Mouse (Mus musculus) hindbrain, embryonic 10.5 days (tissue): ENCODE data around the gene Gtdc1. TPM values are rescaled to one million over a fixed set of nuclear protein-coding genes. Genes with fewer than 3 reads are reported as not detected.

Experiments
- DNase-seq: peaks from one replicate; pipeline ENCODE4 v3.0.0-alpha.2; 2017; ENCODE audit warnings: low spot score
- H3K27ac ChIP-seq: fragments of 300-500 bp; sonication (generic); 2 replicates; pipeline ENCODE4 v1.5.1; 2016; ENCODE audit warnings: mild to moderate bottlenecking, moderate library complexity
- H3K27me3 ChIP-seq: fragments of 300-500 bp; sonication (generic); 2 replicates; pipeline ENCODE4 v1.6.1; 2016; ENCODE audit warnings: mild to moderate bottlenecking; ENCODE audit not compliant: poor library complexity, insufficient read depth, severe bottlenecking
- H3K36me3 ChIP-seq: fragments of 300-500 bp; sonication (generic); 2 replicates; pipeline ENCODE4 v1.6.1; 2016; ENCODE audit warnings: mild to moderate bottlenecking, moderate library complexity
- H3K4me1 ChIP-seq: fragments of 300-500 bp; sonication (generic); replicated peaks from 2 replicates; pipeline ENCODE4 v1.6.1; 2016; ENCODE audit warnings: mild to moderate bottlenecking
- H3K4me3 ChIP-seq: fragments of 300-500 bp; sonication (generic); 2 replicates; pipeline ENCODE4 v1.5.1; 2016; ENCODE audit warnings: mild to moderate bottlenecking, moderate library complexity
- H3K9me3 ChIP-seq: fragments of 300-500 bp; sonication (generic); 2 replicates; pipeline ENCODE4 v1.6.1; 2016; ENCODE audit warnings: mild to moderate bottlenecking, moderate library complexity
- WGBS: fragments of 180-500 bp; shearing (Covaris S2); methylation state at CpG from one replicate; pipeline ENCODE4 v1.1.7; 2016; 5-methylcytosine and 5-hydroxymethylcytosine counted together
- polyA plus RNA-seq: library from polyadenylated mRNA; unstranded; fragments of >200 nt; fragmentation: Nextera tagmentation; extraction: Ambion mirVana; gene quantifications from 2 replicates; pipeline ENCODE4 v1.2.1, GENCODE M21; 2016

Gene Gtdc1
- polyA plus RNA-seq, 1 experiment from 2014 or later, result 13.0 TPM

- Histone ChIP-seq H3K9me3 (no peaks in the 10 kb centered on the region), H3K27ac (no peak overlapping the region), H3K27me3 (no peaks in the 10 kb centered on the region), H3K36me3 (no peaks in the 10 kb centered on the region), H3K4me1 (peaks cover 18% of the 10 kb centered on the region), H3K4me3 (no peak overlapping the region)
- DNase-seq, result no peak
- WGBS, result 88% methylated on average over 6 of the region's 6 CpGs
Measured at GRCm38 (mm10) chr2:44955506-44955905, 28.0 kb upstream of the Gtdc1 start.

DNA sequence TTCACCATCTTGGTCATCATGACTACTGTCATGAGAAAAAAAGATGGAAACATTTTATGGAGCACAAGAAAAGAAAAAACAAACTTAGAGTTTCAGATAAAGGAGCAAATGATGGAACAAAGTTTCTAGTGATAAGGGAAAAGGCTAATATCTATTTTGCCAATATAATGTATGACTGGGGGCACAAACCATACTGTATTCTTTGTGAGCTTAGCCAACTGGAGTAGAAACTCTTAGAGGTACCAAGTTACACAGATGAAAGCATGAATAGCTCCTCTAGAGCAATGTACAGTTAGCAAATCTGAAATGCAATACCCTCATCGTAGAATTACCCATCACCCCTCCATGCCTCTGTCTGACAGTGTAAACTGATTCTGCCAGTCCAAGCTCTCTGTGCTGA, 26.7 kb upstream of the Gtdc1 start:
- 76% methylated on average over 1 of the region's 1 CpGs for WGBS
- DNase-seq, result no peak
- H3K36me3 ChIP-seq, result no peaks in the 10 kb centered on the region

GRCm38 (mm10) chr2:44952830-44953422, 25.5 kb upstream of the Gtdc1 start:
- peak; percentile 46 for DNase-seq
- H3K36me3 ChIP-seq, result no peaks in the 10 kb centered on the region
- H3K4me1 ChIP-seq, result peaks cover 18% of the 10 kb centered on the region
- 13% methylated on average over 6 of the region's 6 CpGs for WGBS
- no peaks in the 10 kb centered on the region for H3K27me3 ChIP-seq
- H3K9me3 ChIP-seq, result no peaks in the 10 kb centered on the region
- H3K27ac ChIP-seq, result peak overlapping the region; percentile 75
- no peak overlapping the region for H3K4me3 ChIP-seq

More for the DNA sequence above, 26.7 kb upstream of the Gtdc1 start:
- no peak overlapping the region for H3K4me3 ChIP-seq
- H3K27me3 ChIP-seq, result no peaks in the 10 kb centered on the region
- no peak overlapping the region for H3K27ac ChIP-seq
- no peaks in the 10 kb centered on the region for H3K9me3 ChIP-seq
- peaks cover 18% of the 10 kb centered on the region for H3K4me1 ChIP-seq

DNA sequence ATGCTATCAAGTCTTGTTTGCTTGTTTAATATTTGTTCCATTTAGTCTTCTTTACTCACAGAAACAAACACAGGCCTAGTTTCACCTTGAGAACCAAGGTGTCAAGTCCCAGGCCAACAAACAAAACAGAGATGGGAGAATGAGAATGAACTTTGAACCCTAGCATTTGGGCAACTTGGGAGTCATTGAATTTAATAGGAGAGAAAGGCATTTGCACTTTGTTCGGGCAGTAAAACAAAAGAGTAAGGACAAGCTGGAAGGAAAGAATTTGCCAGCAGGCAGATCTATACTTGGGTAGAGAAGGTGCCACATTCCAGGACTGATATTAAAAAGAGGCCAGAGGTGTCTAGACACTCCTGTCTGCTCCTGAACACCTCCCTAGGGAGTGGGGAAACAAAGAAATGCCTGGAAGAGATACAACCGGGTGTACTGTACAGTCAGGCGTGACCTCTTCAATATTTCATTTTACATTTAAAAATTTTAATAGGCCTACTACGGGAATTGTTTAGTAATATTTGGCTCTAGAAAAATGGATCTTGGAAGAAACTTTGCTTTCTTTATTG, 24.3 kb upstream of the Gtdc1 start:
- DNase-seq, result no peak
- peaks cover 18% of the 10 kb centered on the region for H3K4me1 ChIP-seq
- 59% methylated on average over 4 of the region's 4 CpGs for WGBS

GRCm38 (mm10) chr2:44944689-44945088, 17.2 kb upstream of the Gtdc1 start:
- no peaks in the 10 kb centered on the region for H3K9me3 ChIP-seq
- no peaks in the 10 kb centered on the region for H3K27me3 ChIP-seq
- no peaks in the 10 kb centered on the region for H3K4me1 ChIP-seq
- no peaks in the 10 kb centered on the region for H3K36me3 ChIP-seq
- WGBS, result 94% methylated on average over 2 of the region's 2 CpGs
- no peak overlapping the region for H3K27ac ChIP-seq
- H3K4me3 ChIP-seq, result no peak overlapping the region
- DNase-seq, result no peak

More for the DNA sequence above, 24.3 kb upstream of the Gtdc1 start:
- Histone ChIP-seq H3K4me3 (no peak overlapping the region), H3K27ac (no peak overlapping the region), H3K27me3 (no peaks in the 10 kb centered on the region), H3K9me3 (no peaks in the 10 kb centered on the region), H3K36me3 (no peaks in the 10 kb centered on the region)

DNA sequence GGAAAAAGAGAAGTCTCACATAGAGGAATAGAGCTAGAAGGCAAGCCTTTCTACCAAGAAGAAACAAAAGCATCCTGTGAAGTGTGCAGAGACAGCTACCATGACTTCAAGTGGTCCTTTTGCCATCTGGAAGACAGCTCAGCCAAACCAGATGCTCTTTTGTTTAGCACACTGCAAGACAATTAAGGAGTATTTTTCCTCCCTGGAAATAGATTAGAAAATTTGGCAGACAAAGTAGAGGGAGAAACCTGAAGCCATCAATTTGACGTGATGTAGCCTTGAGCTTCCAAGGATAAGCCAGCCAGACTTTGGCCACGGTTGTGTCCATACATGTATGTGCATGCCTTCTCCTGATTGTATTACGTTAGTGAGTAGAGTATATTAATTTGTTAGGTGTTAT, 3.5 kb upstream of the Gtdc1 start:
- Histone ChIP-seq H3K27me3 (no peaks in the 10 kb centered on the region), H3K4me1 (peaks cover 15% of the 10 kb centered on the region), H3K4me3 (no peak overlapping the region), H3K27ac (no peak overlapping the region), H3K36me3 (no peaks in the 10 kb centered on the region), H3K9me3 (no peaks in the 10 kb centered on the region)
- WGBS, result 90% methylated on average over 3 of the region's 3 CpGs
- DNase-seq, result no peak

GRCm38 (mm10) chr2:44928631-44929030, 1.2 kb upstream of the Gtdc1 start:
- Histone ChIP-seq H3K27ac (no peak overlapping the region), H3K4me1 (peaks cover 20% of the 10 kb centered on the region), H3K27me3 (no peaks in the 10 kb centered on the region), H3K9me3 (no peaks in the 10 kb centered on the region), H3K4me3 (no peak overlapping the region), H3K36me3 (no peaks in the 10 kb centered on the region)
- no peak for DNase-seq
- 86% methylated on average over 3 of the region's 3 CpGs for WGBS

GRCm38 (mm10) chr2:44926683-44927481, 575 bp downstream of the Gtdc1 start:
- H3K27ac ChIP-seq, result peak overlapping the region; percentile 96
- WGBS, result under 1% methylated on average over 87 of the region's 95 CpGs
- DNase-seq, result peak; percentile 94
- no peaks in the 10 kb centered on the region for H3K9me3 ChIP-seq
- no peaks in the 10 kb centered on the region for H3K27me3 ChIP-seq
- peak overlapping the region; percentile 88 for H3K4me3 ChIP-seq
- H3K36me3 ChIP-seq, result no peaks in the 10 kb centered on the region
- peaks cover 20% of the 10 kb centered on the region for H3K4me1 ChIP-seq

GRCm38 (mm10) chr2:44926167-44926682, 1.2 kb downstream of the Gtdc1 start:
- H3K4me3 ChIP-seq, result peak overlapping the region; percentile 88
- peak overlapping the region; percentile 96 for H3K27ac ChIP-seq
- WGBS, result under 1% methylated on average over 17 of the region's 17 CpGs
- H3K27me3 ChIP-seq, result no peaks in the 10 kb centered on the region
- DNase-seq, result no peak
- peaks cover 20% of the 10 kb centered on the region for H3K4me1 ChIP-seq
- H3K36me3 ChIP-seq, result no peaks in the 10 kb centered on the region
- no peaks in the 10 kb centered on the region for H3K9me3 ChIP-seq

GRCm38 (mm10) chr2:44924618-44925017, 2.8 kb downstream of the Gtdc1 start:
- no peak overlapping the region for H3K27ac ChIP-seq
- no peaks in the 10 kb centered on the region for H3K9me3 ChIP-seq
- no peaks in the 10 kb centered on the region for H3K27me3 ChIP-seq
- peaks cover 20% of the 10 kb centered on the region for H3K4me1 ChIP-seq
- no peaks in the 10 kb centered on the region for H3K36me3 ChIP-seq
- no peak overlapping the region for H3K4me3 ChIP-seq
- DNase-seq, result no peak

DNA sequence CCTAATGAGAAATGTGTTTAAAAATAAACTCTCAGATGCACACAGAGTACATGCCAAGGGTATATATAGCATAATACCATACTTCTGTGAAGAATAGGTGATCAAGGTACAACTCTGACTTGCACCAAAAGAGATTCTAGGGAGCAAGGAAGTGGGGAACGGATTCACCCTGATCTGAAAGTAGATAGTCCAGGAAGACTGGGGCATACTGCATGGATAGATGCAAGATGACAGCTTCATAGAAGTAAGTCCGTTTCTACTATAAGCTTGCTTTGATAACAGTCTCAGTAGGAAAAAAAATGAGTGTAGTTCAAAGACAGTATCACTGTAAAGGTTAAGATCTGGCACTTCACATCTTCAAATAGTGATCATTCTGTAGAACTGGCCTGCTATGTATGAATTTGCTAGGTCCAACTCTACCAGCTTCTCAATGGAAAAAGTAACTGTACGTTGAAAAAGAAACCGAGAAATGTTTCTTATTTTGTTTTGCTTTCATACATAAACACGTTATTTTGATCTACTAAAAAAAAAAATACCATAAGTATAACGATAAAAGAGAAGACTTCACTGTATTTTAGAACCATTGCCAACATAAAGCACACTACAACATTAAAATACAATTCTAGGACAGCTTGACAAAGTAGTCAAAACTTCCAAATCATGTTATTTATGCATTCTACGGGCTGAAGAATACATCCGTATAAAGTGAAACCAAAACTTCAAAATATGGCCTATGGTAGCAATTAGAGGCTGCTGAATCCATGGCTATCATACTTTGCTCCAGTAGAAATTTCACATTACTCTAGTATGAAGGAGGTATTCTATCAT, 4.2 kb downstream of the Gtdc1 start:
- Histone ChIP-seq H3K27me3 (no peaks in the 10 kb centered on the region), H3K36me3 (no peaks in the 10 kb centered on the region), H3K4me3 (no peak overlapping the region), H3K9me3 (no peaks in the 10 kb centered on the region), H3K4me1 (peaks cover 19% of the 10 kb centered on the region), H3K27ac (no peak overlapping the region)
- WGBS, result 93% methylated on average over 8 of the region's 8 CpGs
- DNase-seq, result no peak

- Histone ChIP-seq H3K4me3 (no peak overlapping the region), H3K4me1 (peaks cover 11% of the 10 kb centered on the region), H3K36me3 (no peaks in the 10 kb centered on the region), H3K27ac (no peak overlapping the region), H3K9me3 (no peaks in the 10 kb centered on the region), H3K27me3 (no peaks in the 10 kb centered on the region)
- no peak for DNase-seq
- WGBS, result 93% methylated on average over 2 of the region's 2 CpGs
Measured at GRCm38 (mm10) chr2:44922500-44922899, 5.0 kb downstream of the Gtdc1 start.
